Mouse (Mus musculus) left cerebral cortex, adult 11 months (tissue): ENCODE data around the gene Add3.

Experiments
- DNase-seq: peaks from one replicate; pipeline ENCODE4 v3.0.0; 2022; ENCODE audit warnings: low spot score

The Add3 gene

GRCm38 (mm10) chr19:53166367-53166766 is 26.1 kb downstream of the Add3 start:
- no peak for DNase-seq

GRCm38 (mm10) chr19:53168576-53168975 is 28.3 kb downstream of the Add3 start:
- DNase-seq = no peak

GRCm38 (mm10) chr19:53170651-53171050 is 30.4 kb downstream of the Add3 start:
- DNase-seq = no peak

GRCm38 (mm10) chr19:53174034-53174433 is 33.8 kb downstream of the Add3 start:
- DNase-seq = no peak

- no peak for DNase-seq
Observed at GRCm38 (mm10) chr19:53175550-53175949, 35.3 kb downstream of the Add3 start.

GRCm38 (mm10) chr19:53176518-53176917 is 36.3 kb downstream of the Add3 start:
- no peak for DNase-seq

- no peak for DNase-seq
Observed at GRCm38 (mm10) chr19:53178611-53179528, 38.6 kb downstream of the Add3 start.

- no peak for DNase-seq
Observed at GRCm38 (mm10) chr19:53180168-53180803, 40.0 kb downstream of the Add3 start.

- no peak for DNase-seq
Observed at GRCm38 (mm10) chr19:53181003-53181861, 41.0 kb downstream of the Add3 start.

- DNase-seq = no peak
Observed at GRCm38 (mm10) chr19:53183620-53184019, 43.4 kb downstream of the Add3 start.

- DNase-seq = no peak
Observed at GRCm38 (mm10) chr19:53184216-53184615, 44.0 kb downstream of the Add3 start.

- no peak for DNase-seq
Observed at GRCm38 (mm10) chr19:53184911-53185310, 44.7 kb downstream of the Add3 start.

GRCm38 (mm10) chr19:53185486-53186134 is 45.4 kb downstream of the Add3 start:
- no peak for DNase-seq

- no peak for DNase-seq
Observed at GRCm38 (mm10) chr19:53186456-53186855, 46.2 kb downstream of the Add3 start.

GRCm38 (mm10) chr19:53187533-53187932 is 47.3 kb downstream of the Add3 start:
- DNase-seq = no peak

GRCm38 (mm10) chr19:53188186-53188585 is 47.9 kb downstream of the Add3 start:
- DNase-seq = no peak

GRCm38 (mm10) chr19:53188724-53189220 is 48.5 kb downstream of the Add3 start:
- DNase-seq = no peak

- no peak for DNase-seq
Observed at GRCm38 (mm10) chr19:53189736-53190135, 49.5 kb downstream of the Add3 start.

GRCm38 (mm10) chr19:53190232-53190631 is 50.0 kb downstream of the Add3 start:
- DNase-seq = no peak

- no peak for DNase-seq
Observed at GRCm38 (mm10) chr19:53191867-53192487, 51.7 kb downstream of the Add3 start.

- DNase-seq = no peak
Observed at GRCm38 (mm10) chr19:53193190-53193589, 52.9 kb downstream of the Add3 start.
